Mouse (Mus musculus) gastrocnemius, postnatal 4 days (tissue): ENCODE data around the gene Prkcb. TPM values are rescaled to one million over a fixed set of nuclear protein-coding genes. Genes with fewer than 3 reads are reported as not detected.

Source experiments
- DNase-seq, 2 experiments: peaks; one replicate each; pipeline ENCODE4 v3.0.0; 2021 to 2022; ENCODE audit warnings: low spot score in 2 of 2, mixed read lengths in 2 of 2
- total RNA-seq, 2 experiments: library from RNA; stranded (reverse); gene quantifications; 2 replicates each; pipeline ENCODE4 v1.2.3; 2021

The Prkcb gene
- total RNA-seq, 2 experiments from 2014 or later = 4.4 to 5.8 TPM

- DNase-seq = no peak
Measured at GRCm38 (mm10) chr7:122366635-122367034, 78.1 kb downstream of the Prkcb start.

- DNase-seq = no peak
Measured at GRCm38 (mm10) chr7:122367303-122368007, 78.9 kb downstream of the Prkcb start.

- DNase-seq = no peak
Measured at GRCm38 (mm10) chr7:122370488-122370887, 81.9 kb downstream of the Prkcb start.

- no peak for DNase-seq
Measured at GRCm38 (mm10) chr7:122371947-122372346, 83.4 kb downstream of the Prkcb start.

GRCm38 (mm10) chr7:122372349-122372748 lies 83.8 kb downstream of the Prkcb start:
- no peak for DNase-seq

GRCm38 (mm10) chr7:122376845-122377244 lies 88.3 kb downstream of the Prkcb start:
- DNase-seq = no peak

GRCm38 (mm10) chr7:122377967-122378366 lies 89.4 kb downstream of the Prkcb start:
- DNase-seq = no peak

GRCm38 (mm10) chr7:122378473-122378872 lies 89.9 kb downstream of the Prkcb start:
- no peak for DNase-seq

GRCm38 (mm10) chr7:122379292-122379691 lies 90.7 kb downstream of the Prkcb start:
- no peak for DNase-seq

- no peak for DNase-seq
Measured at GRCm38 (mm10) chr7:122380336-122381130, 92.0 kb downstream of the Prkcb start.

GRCm38 (mm10) chr7:122381560-122381959 lies 93.0 kb downstream of the Prkcb start:
- DNase-seq = no peak

GRCm38 (mm10) chr7:122383260-122383659 lies 94.7 kb downstream of the Prkcb start:
- no peak for DNase-seq

- no peak for DNase-seq
Measured at GRCm38 (mm10) chr7:122384891-122385290, 96.3 kb downstream of the Prkcb start.

- no peak for DNase-seq
Measured at GRCm38 (mm10) chr7:122386567-122386966, 98.0 kb downstream of the Prkcb start.

- no peak for DNase-seq
Measured at GRCm38 (mm10) chr7:122387896-122388295, 99.3 kb downstream of the Prkcb start.

- no peak for DNase-seq
Measured at GRCm38 (mm10) chr7:122388858-122389257, 100.3 kb downstream of the Prkcb start.

- no peak for DNase-seq
Measured at GRCm38 (mm10) chr7:122389633-122390032, 101.1 kb downstream of the Prkcb start.

- DNase-seq = no peak
Measured at GRCm38 (mm10) chr7:122390200-122390599, 101.6 kb downstream of the Prkcb start.

GRCm38 (mm10) chr7:122390683-122391082 lies 102.1 kb downstream of the Prkcb start:
- no peak for DNase-seq

- no peak for DNase-seq
Measured at GRCm38 (mm10) chr7:122391382-122391781, 102.8 kb downstream of the Prkcb start.

GRCm38 (mm10) chr7:122393964-122394363 lies 105.4 kb downstream of the Prkcb start:
- DNase-seq = no peak

GRCm38 (mm10) chr7:122395159-122395975 lies 106.8 kb downstream of the Prkcb start:
- no peak for DNase-seq
